Mouse (Mus musculus): ENCODE results near the gene Vmn2r88.
A peak's percentile ranks its signal among the peaks of the same experiment; 100 is the strongest.
"Not testable (repeated sequence)": the region's sequence is repeated elsewhere in the genome, so short reads cannot be mapped to it uniquely, and the experiment has no call there.

Vmn2r88 gene

DNA sequence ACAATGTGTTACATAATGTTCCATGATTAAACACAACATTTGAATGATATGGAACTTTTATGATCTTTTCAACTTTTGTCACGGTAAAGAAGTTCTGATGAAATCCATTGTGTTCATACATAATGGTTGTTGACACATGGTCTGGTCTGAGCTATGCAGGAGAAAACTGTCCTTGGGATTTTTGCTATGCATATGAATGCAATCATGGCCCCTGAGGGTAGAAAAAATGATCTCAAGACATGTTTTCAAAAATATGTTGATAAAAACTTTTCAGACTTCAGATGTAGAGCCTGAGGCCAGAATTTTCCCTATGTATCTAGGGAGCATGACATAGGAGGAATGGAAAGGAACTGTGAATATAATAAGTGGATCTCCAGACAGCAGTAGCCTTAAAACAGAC is at the start of gene Vmn2r88:
Gene Vmn2r88, plus strand, starts transcription at position 301 of the 400 bp plus-strand sequence.
- no peak for DNase-seq

DNA sequence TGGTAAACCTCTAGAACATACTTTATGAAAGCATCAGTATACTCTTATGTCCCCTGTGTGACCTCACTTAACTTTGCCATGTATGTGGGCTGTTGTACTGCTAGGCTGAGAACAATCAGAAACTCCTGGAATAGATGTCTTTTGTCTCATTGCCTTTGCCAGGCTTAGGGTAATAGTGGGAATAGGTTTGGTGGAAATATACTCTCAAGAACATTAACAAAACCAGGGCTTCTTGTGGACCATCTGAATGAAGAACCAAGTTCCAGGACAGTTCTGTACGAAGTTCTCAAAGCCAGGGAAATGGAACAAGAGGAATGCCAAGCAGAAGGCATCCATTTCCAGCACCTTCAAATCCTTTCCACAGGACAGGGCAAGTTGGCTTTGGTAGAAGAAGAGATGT is 49.2 kb upstream of the Vmn2r88 start, which contains the start of gene Gm7247:
Gene Gm7247, plus strand, starts transcription at position 301 of the 400 bp plus-strand sequence.
- no peak for DNase-seq

DNA sequence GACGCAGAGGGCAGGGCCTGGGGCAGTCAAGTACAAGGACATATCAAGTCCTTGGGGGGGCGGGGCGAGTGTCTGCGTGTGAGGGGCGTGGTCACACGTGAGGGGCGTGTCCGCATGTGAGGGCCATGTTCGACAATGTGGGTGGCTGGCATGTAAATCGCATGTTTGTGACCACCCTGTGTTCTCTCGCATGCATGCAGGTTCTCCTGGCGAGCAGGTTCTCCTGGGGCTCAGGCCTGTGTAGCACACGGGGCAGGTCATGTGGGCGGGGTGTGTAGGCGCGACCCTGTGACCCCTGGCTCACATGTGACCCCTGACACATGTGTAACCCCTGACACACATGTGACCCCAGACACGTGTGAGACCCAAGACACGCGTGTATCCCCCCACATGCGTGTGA is 27.8 kb upstream of the Vmn2r88 start:
- DNase-seq = no peak

DNA sequence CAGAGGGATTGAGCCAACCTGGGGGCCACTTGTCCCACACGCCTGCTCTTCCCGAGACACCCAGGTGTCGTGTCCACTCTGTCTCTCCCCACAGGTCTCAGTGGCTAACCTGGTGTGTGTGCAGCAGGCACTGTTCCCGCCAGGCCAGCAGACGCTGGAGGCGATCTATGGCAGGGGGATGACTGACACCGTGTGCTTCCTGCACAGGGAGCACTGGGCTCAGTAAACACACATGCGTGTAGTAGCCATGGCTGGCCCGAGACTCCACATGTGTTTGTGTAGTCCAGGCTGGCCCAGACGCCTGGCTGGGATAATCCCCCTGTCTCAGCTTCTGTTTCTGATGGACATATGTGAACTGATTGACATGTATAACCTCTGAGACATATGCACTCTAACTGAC is 26.3 kb upstream of the Vmn2r88 start:
- no peak for DNase-seq

DNA sequence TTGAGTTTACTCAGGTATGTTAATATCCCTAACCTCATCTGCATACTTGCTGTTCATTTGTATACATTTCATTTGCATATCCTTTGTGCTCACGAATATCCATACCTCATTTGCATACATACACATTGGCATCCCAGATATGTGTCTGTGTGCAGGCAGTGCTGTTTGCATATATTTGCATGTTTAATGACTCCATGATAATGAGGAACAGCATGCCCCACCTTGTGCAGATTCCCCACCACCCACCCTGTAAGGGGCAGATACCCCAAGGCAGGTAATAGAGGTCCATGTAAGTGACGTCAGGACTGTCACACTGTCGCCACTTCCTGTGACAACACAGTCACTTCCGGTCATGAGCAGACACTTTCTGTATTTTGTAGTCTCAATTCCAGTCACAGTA is 24.9 kb upstream of the Vmn2r88 start:
- DNase-seq = no peak

DNA sequence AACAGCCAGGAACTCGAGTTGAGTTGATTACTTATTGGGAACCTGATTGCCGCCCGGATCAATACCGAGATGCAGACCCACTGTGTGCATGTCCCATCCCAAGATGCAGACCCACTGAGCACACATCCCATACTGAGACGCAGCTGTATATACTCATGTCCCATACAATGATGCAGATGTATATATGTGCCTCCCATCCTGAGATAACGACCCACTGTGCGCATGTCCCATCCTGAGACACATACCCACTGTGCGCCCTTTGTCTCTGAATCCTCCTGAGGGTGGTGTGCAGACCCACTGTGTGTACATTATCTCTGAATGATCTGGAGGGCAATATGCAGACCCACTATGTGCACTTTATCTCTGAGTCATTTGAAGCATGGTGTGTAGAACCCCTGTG is 22.9 kb upstream of the Vmn2r88 start:
- no peak for DNase-seq

DNA sequence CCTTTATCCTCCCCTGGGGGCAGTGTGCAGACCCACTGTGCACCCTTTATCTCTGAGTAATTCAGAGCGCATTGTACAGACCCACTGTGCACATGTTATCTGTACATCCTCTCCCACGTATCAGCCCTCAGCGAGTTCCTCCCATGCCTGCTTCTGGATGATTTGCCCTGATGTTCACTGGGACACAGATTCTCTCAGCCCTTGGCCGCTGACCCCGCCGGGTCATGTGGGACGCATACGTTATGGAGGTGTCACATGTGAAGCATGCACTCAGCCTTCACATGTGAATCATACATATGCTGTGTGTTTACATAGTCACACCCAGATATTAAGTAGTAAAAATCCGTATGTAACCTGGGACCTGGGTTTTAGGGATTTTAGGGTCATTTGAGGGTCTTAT is 22.4 kb upstream of the Vmn2r88 start:
- DNase-seq = no peak

DNA sequence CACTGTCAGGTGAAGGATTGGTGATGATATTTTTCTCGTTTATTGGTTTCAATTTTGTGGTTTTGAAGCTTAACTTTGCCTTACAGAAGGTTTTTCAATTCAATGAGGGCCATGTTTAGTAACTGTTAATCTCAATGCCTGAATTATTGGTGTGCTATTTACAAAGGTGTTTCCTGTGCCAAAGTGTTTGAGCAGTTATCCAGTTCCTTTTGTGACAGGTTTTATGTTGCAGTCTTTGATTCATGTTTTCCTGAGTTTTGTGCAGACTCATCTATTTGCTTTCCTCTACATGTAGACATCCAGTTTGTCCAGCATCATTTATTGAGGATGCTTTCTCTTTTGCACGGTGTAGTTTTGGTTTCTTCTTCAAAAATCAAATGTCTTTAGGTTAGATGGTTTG is 13.3 kb downstream of the Vmn2r88 start:
- no peak for DNase-seq

DNA sequence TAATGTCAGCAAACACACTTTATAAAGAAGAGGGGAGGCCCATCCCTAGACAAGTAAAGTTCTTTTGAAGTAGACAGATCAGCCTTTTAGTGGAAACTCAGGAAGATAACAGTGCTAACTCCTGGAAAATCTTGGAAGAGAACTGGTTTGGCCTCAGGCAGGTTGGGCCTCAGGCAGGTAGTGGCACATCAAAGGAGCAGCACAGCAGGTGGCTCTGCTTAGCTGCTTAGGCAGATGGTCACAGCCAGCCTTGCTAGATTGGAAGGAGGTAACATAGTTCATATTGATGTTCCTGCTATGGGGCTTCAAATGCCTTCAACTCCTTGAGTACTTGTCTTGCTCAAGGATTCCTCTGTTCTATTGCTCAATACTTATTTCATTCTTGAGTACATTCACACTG is 19.5 kb downstream of the Vmn2r88 start:
- DNase-seq = not testable (repeated sequence)

DNA sequence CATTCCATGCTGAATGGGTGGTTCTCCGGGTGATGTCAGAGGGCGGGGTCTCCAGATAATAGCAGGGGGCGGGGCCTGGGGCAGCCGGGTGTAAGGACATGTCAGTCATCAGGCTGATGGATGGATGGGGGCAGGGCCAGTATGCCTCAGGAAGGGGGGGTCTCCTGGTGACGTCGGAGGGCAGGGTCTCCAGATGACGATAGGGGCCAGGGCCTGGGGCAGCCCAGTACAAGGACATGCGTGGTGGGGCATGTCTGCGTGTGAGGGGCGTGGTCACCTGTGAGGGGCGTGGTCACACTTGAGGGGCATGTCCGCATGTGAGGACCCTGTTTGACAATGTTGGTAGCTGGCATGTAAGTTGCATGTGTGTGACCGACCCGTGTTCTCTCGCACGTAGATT is 23.9 kb downstream of the Vmn2r88 start:
- DNase-seq = peak in 1 of 2 experiments; percentile 39

DNA sequence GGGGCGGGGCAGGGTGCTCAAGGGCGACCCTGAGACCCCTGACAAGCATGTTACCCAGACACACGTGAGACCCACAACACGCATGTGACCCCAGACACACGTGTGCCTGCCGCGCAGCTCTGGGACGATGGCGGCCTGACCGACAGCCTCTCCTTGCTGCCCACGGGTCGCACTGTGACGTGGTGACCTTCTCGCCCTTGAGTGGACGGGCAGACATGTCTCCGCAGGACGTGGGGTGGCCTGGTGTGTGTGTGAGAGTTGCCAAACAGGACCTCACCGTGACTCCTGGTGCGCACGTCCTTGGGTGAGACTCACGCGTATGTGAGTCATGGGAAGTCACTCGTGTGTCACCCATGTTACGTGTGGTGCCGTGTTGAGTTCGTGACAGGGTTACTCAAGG is 24.4 kb downstream of the Vmn2r88 start:
- peak in 1 of 2 experiments; percentile 29 for DNase-seq

DNA sequence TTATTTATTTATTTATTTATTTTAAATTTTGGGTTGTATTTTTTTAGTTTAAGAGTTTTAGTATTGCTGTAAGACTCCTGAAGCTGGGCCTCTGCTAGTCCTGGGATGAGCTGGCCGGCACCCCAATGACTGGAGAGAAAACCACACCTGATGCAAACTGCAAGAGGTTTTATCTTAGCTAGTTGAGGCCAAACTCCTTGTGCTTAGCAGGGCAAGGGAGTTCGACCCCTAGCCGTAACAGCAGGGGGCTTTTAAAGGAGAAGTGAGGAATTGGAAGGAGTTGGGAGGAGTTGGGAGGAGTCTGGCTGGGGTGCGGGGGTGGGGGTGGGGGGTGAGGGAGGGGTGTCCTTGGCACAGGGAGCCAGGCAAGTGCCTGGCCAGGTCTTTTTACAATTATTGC is 28.3 kb downstream of the Vmn2r88 start:
- no peak for DNase-seq

DNA sequence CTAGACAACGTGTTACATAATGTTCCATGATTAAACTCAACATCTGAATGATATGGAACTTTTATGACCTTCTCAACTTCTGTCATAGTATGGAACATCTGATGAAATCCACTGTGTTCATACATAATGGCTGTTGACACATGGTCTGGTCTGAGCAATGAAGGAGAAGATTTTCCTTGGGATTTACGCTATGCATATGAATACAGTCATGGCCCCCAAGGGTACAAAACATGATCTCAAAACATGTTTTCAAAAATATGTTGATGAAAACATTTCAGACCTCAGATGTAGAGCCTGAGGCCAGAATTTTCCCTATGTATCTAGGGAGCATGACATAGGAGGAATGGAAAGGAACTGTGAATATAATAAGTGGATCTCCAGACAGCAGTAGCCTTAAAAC is 40.9 kb downstream of the Vmn2r88 start, which contains the start of gene Vmn2r89:
Gene Vmn2r89, plus strand, starts transcription at position 301 of the 400 bp plus-strand sequence.
- not testable (repeated sequence) for DNase-seq
